Mouse (Mus musculus) midbrain, embryonic 16.5 days (tissue): ENCODE results near the gene Cyb561d2. TPM values are rescaled to one million over a fixed set of nuclear protein-coding genes. Genes with fewer than 3 reads are reported as not detected.

ENCODE experiments used
- ATAC-seq: fragments of 200-750 bp; cut with Nextera tagmentation; 2 replicates; pipeline ENCODE4 v1.8.0; 2017; ENCODE audit warnings: moderate TSS enrichment
- H3K27ac ChIP-seq: fragments of 300-500 bp; sonication (generic); 2 replicates; pipeline ENCODE4 v1.5.1; 2014; ENCODE audit warnings: mild to moderate bottlenecking, low read length, mixed read lengths
- H3K27me3 ChIP-seq: fragments of 300-500 bp; sonication (generic); 2 replicates; pipeline ENCODE4 v1.6.1; 2014; ENCODE audit warnings: low read depth, low read length, mixed read lengths; ENCODE audit not compliant: control insufficient read depth, insufficient read depth
- H3K36me3 ChIP-seq: fragments of 300-500 bp; sonication (generic); 2 replicates; pipeline ENCODE4 v1.6.1; 2014; ENCODE audit warnings: mild to moderate bottlenecking, low read length, moderate library complexity, mixed read lengths; ENCODE audit not compliant: control insufficient read depth, insufficient read depth
- H3K4me1 ChIP-seq: fragments of 300-500 bp; sonication (generic); 2 replicates; pipeline ENCODE4 v1.6.1; 2014; ENCODE audit warnings: mild to moderate bottlenecking, low read length, mixed read lengths; ENCODE audit not compliant: control insufficient read depth, insufficient read depth
- H3K4me2 ChIP-seq: fragments of 300-500 bp; sonication (generic); 2 replicates; pipeline ENCODE4 v1.6.1; 2014; ENCODE audit warnings: mild to moderate bottlenecking, low read length, mixed read lengths
- H3K4me3 ChIP-seq: fragments of 300-500 bp; sonication (generic); 2 replicates; pipeline ENCODE4 v1.5.1; 2014; ENCODE audit warnings: low read depth, mild to moderate bottlenecking, low read length, moderate library complexity, mixed read lengths
- H3K9ac ChIP-seq: fragments of 300-500 bp; sonication (generic); 2 replicates; pipeline ENCODE4 v1.6.1; 2014; ENCODE audit warnings: low read depth, low read length, mixed read lengths
- H3K9me3 ChIP-seq: fragments of 300-500 bp; sonication (generic); replicated peaks from 2 replicates; pipeline ENCODE4 v1.6.1; 2014; ENCODE audit warnings: mild to moderate bottlenecking, low read length, mixed read lengths; ENCODE audit not compliant: control insufficient read depth, poor library complexity, severe bottlenecking
- WGBS: fragments of 180-500 bp; shearing (Covaris S2); extraction: QIAGEN DNeasy Blood & Tissue Kit; methylation state at CpG from one replicate; pipeline ENCODE4 v1.1.7; 2014; 5-methylcytosine and 5-hydroxymethylcytosine counted together
- polyA plus RNA-seq: library from polyadenylated mRNA; unstranded; fragments of >200 nt; fragmentation: Nextera tagmentation; extraction: Ambion mirVana; gene quantifications from 2 replicates; pipeline ENCODE4 v1.2.1, GENCODE M21; 2015

Gene Cyb561d2
- polyA plus RNA-seq, 1 experiment from 2014 or later, result 50.7 TPM

DNA sequence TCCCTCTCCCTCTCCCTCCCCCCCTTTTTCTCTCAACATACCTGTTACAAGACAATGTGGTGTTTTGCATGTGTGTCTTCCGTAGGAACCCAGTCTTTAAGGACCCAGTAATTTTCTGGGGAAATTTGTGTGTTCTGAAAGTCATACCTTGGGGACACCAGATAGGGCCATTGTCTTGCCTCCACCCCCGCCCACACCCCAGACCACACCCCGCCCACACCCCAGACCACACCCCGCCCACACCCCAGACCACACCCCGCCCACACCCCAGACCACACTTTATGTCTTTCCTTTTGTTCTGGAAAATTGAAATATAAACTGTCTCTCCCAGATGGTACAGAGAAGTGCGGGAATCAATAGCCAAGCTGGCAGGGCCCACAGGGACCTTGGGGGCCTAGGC lies 51.4 kb downstream of the Cyb561d2 start:
- Histone ChIP-seq H3K9me3 (no peaks in the 10 kb centered on the region), H3K4me1 (peaks cover 13% of the 10 kb centered on the region), H3K4me3 (no peak overlapping the region), H3K9ac (no peak overlapping the region), H3K27ac (no peak overlapping the region), H3K36me3 (no peaks in the 10 kb centered on the region), H3K27me3 (no peaks in the 10 kb centered on the region), H3K4me2 (no peak overlapping the region)
- WGBS, result 64% methylated on average over 6 of the region's 6 CpGs
- no peak for ATAC-seq

GRCm38 (mm10) chr9:107490146-107490545 lies 51.8 kb downstream of the Cyb561d2 start:
- WGBS, result 54% methylated on average over 8 of the region's 8 CpGs
- no peak for ATAC-seq

More at GRCm38 (mm10) chr9:107490146-107490545, 51.8 kb downstream of the Cyb561d2 start:
- Histone ChIP-seq H3K4me3 (no peak overlapping the region), H3K4me2 (no peak overlapping the region), H3K27me3 (no peaks in the 10 kb centered on the region), H3K27ac (no peak overlapping the region), H3K36me3 (no peaks in the 10 kb centered on the region), H3K9me3 (no peaks in the 10 kb centered on the region), H3K4me1 (peaks cover 13% of the 10 kb centered on the region), H3K9ac (no peak overlapping the region)

Other genes starting within 250 kb of the Cyb561d2 start
- gene Cish, start 246.2 kb downstream of the Cyb561d2 start, polyA plus RNA-seq, result 8.6 and 9.4 TPM in 2 replicates
- gene Hemk1, start 203.8 kb downstream of the Cyb561d2 start, polyA plus RNA-seq, result 19.2 and 19.7 TPM in 2 replicates
- 10.2 and 11.2 TPM in 2 replicates for gene 6430571L13Rik, start 201.6 kb downstream of the Cyb561d2 start, polyA plus RNA-seq
- gene Cacna2d2, start 142.6 kb downstream of the Cyb561d2 start, polyA plus RNA-seq, result 9.1 and 9.3 TPM in 2 replicates
- gene Tmem115, start 8.2 kb downstream of the Cyb561d2 start, polyA plus RNA-seq, result 45.2 and 47.2 TPM in 2 replicates
- 76.2 and 82.2 TPM in 2 replicates for gene Nprl2, start within 50 bp of the Cyb561d2 start, polyA plus RNA-seq
- 3.5 and 6.1 TPM in 2 replicates for gene Zmynd10, start 5.1 kb upstream of the Cyb561d2 start, polyA plus RNA-seq
- gene Rassf1, start 9.4 kb upstream of the Cyb561d2 start, polyA plus RNA-seq, result 45.3 and 49.4 TPM in 2 replicates
- 123 and 127 TPM in 2 replicates for gene Tusc2, start 21.1 kb upstream of the Cyb561d2 start, polyA plus RNA-seq
- gene Hyal2, start 25.8 kb upstream of the Cyb561d2 start, polyA plus RNA-seq, result 69.6 and 74.9 TPM in 2 replicates
- gene Hyal1, start 34.7 kb upstream of the Cyb561d2 start, polyA plus RNA-seq, result 7.2 TPM in 2 replicates
- 14.9 and 18.6 TPM in 2 replicates for gene Naa80, start 36.7 kb upstream of the Cyb561d2 start, polyA plus RNA-seq
- gene Hyal3, start 38.6 kb upstream of the Cyb561d2 start, polyA plus RNA-seq, result 2.0 and 2.4 TPM in 2 replicates
- 14.6 and 15.4 TPM in 2 replicates for gene Ifrd2, start 45.4 kb upstream of the Cyb561d2 start, polyA plus RNA-seq
- gene Sema3b, start 67.0 kb upstream of the Cyb561d2 start, polyA plus RNA-seq, result 3.7 and 3.9 TPM in 2 replicates
- 278 and 281 TPM in 2 replicates for gene Gnai2, start 93.2 kb upstream of the Cyb561d2 start, polyA plus RNA-seq
- 31.1 and 34.0 TPM in 2 replicates for gene Slc38a3, start 127.3 kb upstream of the Cyb561d2 start, polyA plus RNA-seq
- 1.6 and 2.2 TPM in 2 replicates for gene Gnat1, start 137.5 kb upstream of the Cyb561d2 start, polyA plus RNA-seq
- gene Sema3f, start 168.3 kb upstream of the Cyb561d2 start, polyA plus RNA-seq, result 16.6 and 19.2 TPM in 2 replicates
- gene Rbm5, start 228.8 kb upstream of the Cyb561d2 start, polyA plus RNA-seq, result 239 and 270 TPM in 2 replicates